Mouse (Mus musculus) myocyte (in vitro differentiated cells): ENCODE measurements at regions not wholly inside any gene's neighbourhood (a gene's known extent, or its start where the extent isn't known, plus 50 kb on each side); places are given as distances from the start of the nearest gene placed in this dataset.

Source experiments
- CEBPB ChIP-seq: IDR thresholded peaks from 2 replicates; pipeline ENCODE4 v1.6.1; 2011; ENCODE audit warnings: mild to moderate bottlenecking, moderate library complexity; ENCODE audit not compliant: poor library complexity, insufficient read depth, severe bottlenecking
- E2F4 ChIP-seq: IDR thresholded peaks from one replicate; pipeline ENCODE4 v1.6.1; 2011; ENCODE audit warnings: mild to moderate bottlenecking, control low read depth, moderate library complexity; ENCODE audit not compliant: insufficient read depth
- MAX ChIP-seq: IDR thresholded peaks from one replicate; pipeline ENCODE4 v1.6.1; 2011; ENCODE audit warnings: low read depth, mild to moderate bottlenecking, control low read depth
- MYOG ChIP-seq, 3 experiments: IDR thresholded peaks; one replicate each; pipeline ENCODE4 v1.6.1; 2011; ENCODE audit warnings: control low read depth in 2 of 3, low read depth in 2 of 3, mild to moderate bottlenecking in 2 of 3; ENCODE audit not compliant: insufficient read length in 2 of 3, control insufficient read depth in 1 of 3, insufficient read depth in 1 of 3
- POLR2A ChIP-seq: IDR thresholded peaks from one replicate; pipeline ENCODE4 v1.6.1; 2011; ENCODE audit warnings: low read depth, mild to moderate bottlenecking, control low read depth, moderate library complexity; ENCODE audit not compliant: insufficient read length
- POLR2AphosphoS2 ChIP-seq: IDR thresholded peaks from one replicate; pipeline ENCODE4 v1.6.1; 2011; ENCODE audit warnings: low read depth, control low read depth; ENCODE audit not compliant: insufficient read length
- REST ChIP-seq: IDR thresholded peaks from one replicate; pipeline ENCODE4 v1.6.1; 2011; ENCODE audit warnings: mild to moderate bottlenecking, control low read depth, moderate library complexity; ENCODE audit not compliant: insufficient read depth, insufficient read length
- SRF ChIP-seq: IDR thresholded peaks from one replicate; pipeline ENCODE4 v1.6.1; 2011; ENCODE audit warnings: low read depth; ENCODE audit not compliant: control insufficient read depth, insufficient read length
- TCF12 ChIP-seq: IDR thresholded peaks from one replicate; pipeline ENCODE4 v1.6.1; 2011; ENCODE audit warnings: mild to moderate bottlenecking, control low read depth; ENCODE audit not compliant: poor library complexity, insufficient read depth, severe bottlenecking
- TCF3 ChIP-seq: IDR thresholded peaks from one replicate; pipeline ENCODE4 v1.6.1; 2011; ENCODE audit warnings: low read depth, control low read depth; ENCODE audit not compliant: insufficient read length
- USF1 ChIP-seq: IDR thresholded peaks from one replicate; pipeline ENCODE4 v1.6.1; 2011; ENCODE audit warnings: low read depth, mild to moderate bottlenecking, control low read depth, moderate library complexity

- TF ChIP-seq USF1, result no peak
- no peak for TF ChIP-seq POLR2AphosphoS2
- TF ChIP-seq POLR2A, result no peak
- TF ChIP-seq SRF, result no peak
- no peak for TF ChIP-seq E2F4
- TF ChIP-seq MYOG (IDR thresholded peaks at IDR 0.05; ENCODE audit: control insufficient read depth in 1 of 3, insufficient read depth in 1 of 3, insufficient read length in 2 of 3, low read depth in 2 of 3), result no peak
- TF ChIP-seq TCF12, result no peak
- TF ChIP-seq TCF3, result no peak
- no peak for TF ChIP-seq MAX
- TF ChIP-seq REST, result no peak
- TF ChIP-seq CEBPB, result no peak
These were observed 505.1 kb upstream of the Kdm8 start for GRCm38 (mm10) chr7:124939357-124939756.
